Mouse (Mus musculus): ENCODE measurements around the gene Lyrm7.

- TF ChIP-seq CTCF (IDR thresholded peaks at IDR 0.05; ENCODE audit: borderline replicate concordance, extremely low read depth, insufficient read depth, insufficient read length) (no peak), POLR2A (IDR thresholded peaks at IDR 0.05; ENCODE audit: borderline replicate concordance, extremely low read depth, insufficient read depth, insufficient read length, poor library complexity, severe bottlenecking) (no peak)
These were observed 78.5 kb downstream of the Lyrm7 start for GRCm38 (mm10) chr11:54782253-54782652.

All from brain, embryonic 14.5 days (tissue).